Mouse (Mus musculus) forebrain, embryonic 16.5 days (tissue): ENCODE data around the gene Jade1. TPM values are rescaled to one million over a fixed set of nuclear protein-coding genes. Genes with fewer than 3 reads are reported as not detected.

ENCODE experiments used
- ATAC-seq: fragments of 200-750 bp; cut with Nextera tagmentation; 2 replicates; pipeline ENCODE4 v1.8.0; 2017; ENCODE audit warnings: mild to moderate bottlenecking, moderate library complexity
- H3K27ac ChIP-seq: fragments of 300-500 bp; sonication (generic); 2 replicates; pipeline ENCODE4 v1.5.1; 2014; ENCODE audit warnings: low read length, control low read depth
- H3K27me3 ChIP-seq: fragments of 300-500 bp; sonication (generic); replicated peaks from 2 replicates; pipeline ENCODE4 v1.6.1; 2014; ENCODE audit warnings: low read length; ENCODE audit not compliant: control insufficient read depth, insufficient read depth
- H3K36me3 ChIP-seq: fragments of 300-500 bp; sonication (generic); 2 replicates; pipeline ENCODE4 v1.6.1; 2014; ENCODE audit not compliant: control insufficient read depth, insufficient read depth
- H3K4me1 ChIP-seq: fragments of 300-500 bp; sonication (generic); replicated peaks from 2 replicates; pipeline ENCODE4 v1.6.1; 2014; ENCODE audit warnings: low read length; ENCODE audit not compliant: control insufficient read depth, insufficient read depth
- H3K4me2 ChIP-seq: fragments of 300-500 bp; sonication (generic); 2 replicates; pipeline ENCODE4 v1.6.1; 2014; ENCODE audit warnings: mild to moderate bottlenecking, low read length, control low read depth
- H3K4me3 ChIP-seq: fragments of 300-500 bp; sonication (generic); replicated peaks from 2 replicates; pipeline ENCODE4 v1.5.1; 2014; ENCODE audit warnings: mild to moderate bottlenecking, low read length, control low read depth
- H3K9ac ChIP-seq: fragments of 300-500 bp; sonication (generic); replicated peaks from 2 replicates; pipeline ENCODE4 v1.6.1; 2014; ENCODE audit warnings: low read depth, low read length, control low read depth
- H3K9me3 ChIP-seq: fragments of 300-500 bp; sonication (generic); 2 replicates; pipeline ENCODE4 v1.6.1; 2016; ENCODE audit warnings: low read length; ENCODE audit not compliant: control insufficient read depth
- WGBS: fragments of 180-500 bp; shearing (Covaris S2); extraction: QIAGEN DNeasy Blood & Tissue Kit; methylation state at CpG from one replicate; pipeline ENCODE4 v1.1.7; 2014; 5-methylcytosine and 5-hydroxymethylcytosine counted together
- polyA plus RNA-seq: library from polyadenylated mRNA; unstranded; fragments of >200 nt; fragmentation: Nextera tagmentation; extraction: Ambion mirVana; gene quantifications from 2 replicates; pipeline ENCODE4 v1.2.1, GENCODE M21; 2015

Jade1 gene
- polyA plus RNA-seq, 1 experiment from 2014 or later: 20.7 TPM

DNA sequence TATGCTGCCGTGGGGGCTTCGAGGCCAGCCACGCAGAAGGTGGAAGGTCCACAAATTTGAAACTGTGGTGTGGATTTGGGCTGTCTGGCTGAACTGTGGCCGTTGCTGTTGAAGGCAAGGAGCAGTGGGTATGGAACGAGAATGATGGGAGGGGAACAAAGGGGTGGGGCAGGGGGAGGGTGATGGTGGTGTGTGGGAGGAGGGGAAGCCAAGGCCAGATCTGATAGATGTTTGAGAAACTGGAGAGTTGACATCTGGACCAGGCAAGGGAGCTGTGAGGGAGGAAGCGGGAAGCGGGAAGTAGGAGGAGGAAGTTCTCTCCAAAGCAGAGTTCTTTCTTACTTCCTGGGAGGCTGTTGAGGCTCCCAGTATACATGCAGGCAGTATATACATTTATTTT, 26.7 kb downstream of the Jade1 start:
- WGBS: 83% methylated on average over 7 of the region's 7 CpGs
- Histone ChIP-seq H3K4me1 (peaks cover 42% of the 10 kb centered on the region), H3K36me3 (no peaks in the 10 kb centered on the region), H3K27me3 (no peaks in the 10 kb centered on the region), H3K27ac (no peak overlapping the region), H3K9me3 (no peaks in the 10 kb centered on the region), H3K4me3 (no peak overlapping the region), H3K4me2 (no peak overlapping the region), H3K9ac (no peak overlapping the region)
- ATAC-seq: no peak

- no peaks in the 10 kb centered on the region for H3K27me3 ChIP-seq
- no peaks in the 10 kb centered on the region for H3K9me3 ChIP-seq
- no peak overlapping the region for H3K9ac ChIP-seq
- H3K27ac ChIP-seq: no peak overlapping the region
- no peak for ATAC-seq
- H3K4me2 ChIP-seq: no peak overlapping the region
- H3K36me3 ChIP-seq: no peaks in the 10 kb centered on the region
- H3K4me1 ChIP-seq: peaks cover 42% of the 10 kb centered on the region
- H3K4me3 ChIP-seq: no peak overlapping the region
- 83% methylated on average over 14 of the region's 14 CpGs for WGBS
Observed at GRCm38 (mm10) chr3:41583092-41583491, 27.6 kb downstream of the Jade1 start.

- WGBS: 44% methylated on average over 4 of the region's 4 CpGs
- ATAC-seq: peak; percentile 15; the same call in 1 of the 2 replicates
- Histone ChIP-seq H3K27ac (no peak overlapping the region), H3K9ac (no peak overlapping the region), H3K9me3 (no peaks in the 10 kb centered on the region), H3K4me1 (peaks cover 42% of the 10 kb centered on the region), H3K4me2 (no peak overlapping the region), H3K4me3 (no peak overlapping the region), H3K36me3 (no peaks in the 10 kb centered on the region), H3K27me3 (no peaks in the 10 kb centered on the region)
Observed at GRCm38 (mm10) chr3:41583621-41584020, 28.1 kb downstream of the Jade1 start.

GRCm38 (mm10) chr3:41585548-41585947, 30.0 kb downstream of the Jade1 start:
- H3K36me3 ChIP-seq: no peaks in the 10 kb centered on the region
- WGBS: 86% methylated on average over 5 of the region's 5 CpGs
- H3K9ac ChIP-seq: no peak overlapping the region
- peaks cover 44% of the 10 kb centered on the region for H3K4me1 ChIP-seq
- no peak overlapping the region for H3K4me2 ChIP-seq
- no peak overlapping the region for H3K4me3 ChIP-seq
- H3K27me3 ChIP-seq: no peaks in the 10 kb centered on the region
- H3K27ac ChIP-seq: no peak overlapping the region
- no peaks in the 10 kb centered on the region for H3K9me3 ChIP-seq
- ATAC-seq: no peak

- WGBS: 49% methylated on average over 6 of the region's 6 CpGs
- no peaks in the 10 kb centered on the region for H3K27me3 ChIP-seq
- no peak overlapping the region for H3K4me2 ChIP-seq
- H3K4me3 ChIP-seq: no peak overlapping the region
- H3K4me1 ChIP-seq: peaks cover 36% of the 10 kb centered on the region
- H3K27ac ChIP-seq: no peak overlapping the region
- H3K9me3 ChIP-seq: no peaks in the 10 kb centered on the region
- no peaks in the 10 kb centered on the region for H3K36me3 ChIP-seq
- H3K9ac ChIP-seq: no peak overlapping the region
- no peak for ATAC-seq
Observed at GRCm38 (mm10) chr3:41586330-41586729, 30.8 kb downstream of the Jade1 start.

DNA sequence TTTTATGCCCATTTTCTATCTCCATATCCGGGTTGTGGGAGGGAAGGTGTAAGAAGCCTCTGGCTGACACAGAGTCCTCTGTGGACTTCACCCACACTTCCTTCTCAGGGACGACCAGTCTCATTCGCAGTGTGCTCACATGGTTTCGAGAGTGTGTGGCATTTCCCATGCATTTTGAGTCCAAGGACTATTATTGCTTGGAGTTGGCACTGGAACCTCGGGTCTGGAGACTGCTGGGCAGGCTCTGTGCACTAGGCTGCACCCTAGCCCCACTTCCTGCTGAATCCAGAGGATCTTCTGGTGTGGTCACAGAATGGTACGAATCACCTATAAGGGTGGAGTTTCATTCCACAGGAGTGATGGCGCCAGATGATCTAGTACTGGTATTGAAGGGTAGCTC, 31.4 kb downstream of the Jade1 start:
- Histone ChIP-seq H3K4me2 (no peak overlapping the region), H3K4me1 (peaks cover 30% of the 10 kb centered on the region), H3K9ac (no peak overlapping the region), H3K27ac (no peak overlapping the region), H3K9me3 (no peaks in the 10 kb centered on the region), H3K4me3 (no peak overlapping the region), H3K36me3 (0 out of 2 replicates have a peak, but pooled peaks cover 2% of the 10 kb centered on the region), H3K27me3 (no peaks in the 10 kb centered on the region)
- WGBS: 82% methylated on average over 7 of the region's 7 CpGs
- ATAC-seq: no peak

DNA sequence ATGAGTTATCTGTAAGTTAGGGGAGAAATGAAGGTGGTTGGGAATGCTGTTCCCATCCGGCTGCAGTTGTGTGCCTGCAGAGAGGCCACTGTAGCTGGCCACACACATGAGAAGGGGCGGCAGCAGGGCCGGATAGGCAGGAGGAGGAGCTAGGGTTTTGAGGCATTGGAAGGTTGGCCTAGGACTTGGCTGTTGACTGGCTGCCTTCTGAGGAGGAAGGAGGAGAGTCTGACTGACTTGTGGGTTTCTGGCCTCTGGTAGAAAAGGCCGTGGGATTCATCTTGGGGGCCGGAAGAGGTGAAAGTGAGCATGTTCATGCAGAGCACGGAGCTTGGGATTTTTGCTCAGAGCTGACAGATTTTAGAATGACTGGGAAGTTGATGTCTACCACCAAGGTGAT, 32.1 kb downstream of the Jade1 start:
- no peak overlapping the region for H3K4me2 ChIP-seq
- 0 out of 2 replicates have a peak, but pooled peaks cover 5% of the 10 kb centered on the region for H3K36me3 ChIP-seq
- H3K27ac ChIP-seq: no peak overlapping the region
- peaks cover 24% of the 10 kb centered on the region for H3K4me1 ChIP-seq
- no peak overlapping the region for H3K9ac ChIP-seq
- H3K4me3 ChIP-seq: no peak overlapping the region
- no peak for ATAC-seq
- H3K9me3 ChIP-seq: no peaks in the 10 kb centered on the region
- no peaks in the 10 kb centered on the region for H3K27me3 ChIP-seq
- 79% methylated on average over 6 of the region's 6 CpGs for WGBS

GRCm38 (mm10) chr3:41588495-41588894, 33.0 kb downstream of the Jade1 start:
- H3K27me3 ChIP-seq: no peaks in the 10 kb centered on the region
- H3K9ac ChIP-seq: no peak overlapping the region
- no peak for ATAC-seq
- H3K4me3 ChIP-seq: no peak overlapping the region
- WGBS: 84% methylated on average over 8 of the region's 8 CpGs
- H3K9me3 ChIP-seq: no peaks in the 10 kb centered on the region
- H3K4me1 ChIP-seq: peaks cover 17% of the 10 kb centered on the region
- no peak overlapping the region for H3K4me2 ChIP-seq
- H3K27ac ChIP-seq: no peak overlapping the region
- peaks cover 5% of the 10 kb centered on the region; the same call in 1 of the 2 replicates for H3K36me3 ChIP-seq

- peaks cover 5% of the 10 kb centered on the region; the same call in 1 of the 2 replicates for H3K36me3 ChIP-seq
- no peak overlapping the region for H3K9ac ChIP-seq
- no peaks in the 10 kb centered on the region for H3K9me3 ChIP-seq
- no peak overlapping the region for H3K27ac ChIP-seq
- WGBS: 72% methylated on average over 19 of the region's 19 CpGs
- no peak overlapping the region for H3K4me2 ChIP-seq
- no peak overlapping the region for H3K4me3 ChIP-seq
- no peaks in the 10 kb centered on the region for H3K27me3 ChIP-seq
- peaks cover 13% of the 10 kb centered on the region for H3K4me1 ChIP-seq
- no peak for ATAC-seq
Observed at GRCm38 (mm10) chr3:41589246-41589914, 33.8 kb downstream of the Jade1 start.

GRCm38 (mm10) chr3:41589988-41590387, 34.5 kb downstream of the Jade1 start:
- ATAC-seq: no peak
- Histone ChIP-seq H3K27me3 (no peaks in the 10 kb centered on the region), H3K4me2 (no peak overlapping the region), H3K9ac (no peak overlapping the region), H3K9me3 (no peaks in the 10 kb centered on the region), H3K4me1 (peaks cover 13% of the 10 kb centered on the region), H3K36me3 (peaks cover 8% of the 10 kb centered on the region; the same call in 1 of the 2 replicates), H3K4me3 (no peak overlapping the region), H3K27ac (no peak overlapping the region)
- 95% methylated on average over 4 of the region's 4 CpGs for WGBS
